Mouse (Mus musculus) 3134 (cell line): ENCODE measurements around the gene Gria1.

ENCODE experiments used
- DNase-seq: peaks from one replicate; pipeline ENCODE4 v3.0.0-alpha.2; 2011; ENCODE audit warnings: low spot score; ENCODE audit not compliant: insufficient read length; ENCODE audit errors: extremely low read depth

The Gria1 gene

GRCm38 (mm10) chr11:57160076-57160475 is 148.9 kb downstream of the Gria1 start:
- DNase-seq: no peak

DNA sequence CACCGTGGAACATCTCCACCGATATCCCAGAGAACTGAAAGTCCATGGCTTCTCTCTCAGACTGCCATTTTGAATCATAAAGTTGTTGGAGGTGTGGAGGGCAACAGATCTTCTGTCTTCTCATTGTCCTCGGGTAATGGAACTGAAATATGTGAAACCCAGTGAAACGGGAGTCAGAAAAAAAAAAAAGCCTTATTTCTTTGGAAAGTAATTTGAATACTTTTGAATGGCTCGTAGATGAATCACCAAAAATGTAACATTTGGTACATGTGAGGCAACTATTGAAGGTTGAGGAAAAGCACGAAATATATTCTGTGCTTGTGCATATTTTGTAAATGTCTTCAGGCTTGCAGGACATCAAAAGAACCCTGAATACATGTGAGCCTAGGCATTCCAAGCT is 151.7 kb downstream of the Gria1 start:
- no peak for DNase-seq

DNA sequence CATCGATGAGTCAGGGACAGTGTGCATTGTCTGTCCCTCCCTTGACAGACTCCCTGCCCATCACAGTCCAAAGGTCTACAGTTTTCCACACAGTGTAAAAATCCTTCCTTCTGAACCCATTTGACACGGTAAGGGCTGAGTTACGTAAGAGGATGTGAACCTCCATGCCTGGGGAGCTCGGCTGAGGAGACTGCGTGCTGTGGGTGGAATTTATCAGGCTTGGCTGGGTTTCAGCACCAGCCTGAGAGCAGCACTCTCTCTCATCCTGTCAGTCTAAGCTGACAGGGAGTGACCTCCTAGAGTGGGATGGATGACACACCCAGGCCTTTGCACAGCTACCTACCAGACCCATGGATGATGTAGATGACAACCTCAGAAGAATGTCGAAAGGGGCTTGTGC is 158.9 kb downstream of the Gria1 start:
- no peak for DNase-seq

DNA sequence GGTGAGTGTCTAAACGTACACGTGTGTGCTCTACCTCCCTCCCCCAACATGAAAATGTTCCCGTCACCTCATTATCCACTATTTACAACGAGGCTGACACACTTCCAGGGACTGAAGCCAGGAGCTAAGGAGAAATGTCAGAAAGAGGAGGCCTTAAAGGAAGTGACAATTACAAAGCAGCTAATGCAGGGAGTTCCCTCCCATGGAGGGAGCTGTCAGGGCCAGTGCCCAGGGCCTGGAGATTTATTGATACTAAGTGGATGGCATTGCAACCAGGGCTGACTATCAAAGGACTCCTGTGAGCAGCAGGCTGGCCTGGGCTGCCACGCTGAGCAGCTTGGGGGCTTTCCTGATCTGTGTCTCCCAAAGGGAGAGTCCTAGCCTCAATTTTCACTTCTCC is 163.0 kb downstream of the Gria1 start:
- no peak for DNase-seq

DNA sequence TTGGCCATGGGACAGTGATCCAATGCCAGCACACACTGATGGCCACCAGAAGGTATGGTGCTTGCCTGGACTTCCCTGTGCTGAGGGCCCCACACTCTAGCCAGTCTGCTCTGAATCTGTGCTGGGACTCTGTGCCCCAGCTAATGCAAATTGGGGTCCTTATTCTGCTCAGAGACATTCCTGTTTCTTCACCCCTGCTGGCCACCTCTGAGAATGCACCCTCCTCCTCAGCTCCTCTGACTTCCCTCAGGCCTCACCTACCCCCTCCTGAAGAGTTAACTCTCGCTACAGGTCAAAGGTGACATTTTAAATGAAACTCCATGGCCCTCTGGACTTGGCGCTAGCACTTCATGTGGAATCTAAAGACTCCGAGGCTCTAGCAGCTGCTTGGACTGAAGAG is 165.4 kb downstream of the Gria1 start:
- DNase-seq: no peak

- DNase-seq: no peak
Observed at GRCm38 (mm10) chr11:57184216-57184615, 173.0 kb downstream of the Gria1 start.

- no peak for DNase-seq
Observed at GRCm38 (mm10) chr11:57185110-57185509, 173.9 kb downstream of the Gria1 start.

DNA sequence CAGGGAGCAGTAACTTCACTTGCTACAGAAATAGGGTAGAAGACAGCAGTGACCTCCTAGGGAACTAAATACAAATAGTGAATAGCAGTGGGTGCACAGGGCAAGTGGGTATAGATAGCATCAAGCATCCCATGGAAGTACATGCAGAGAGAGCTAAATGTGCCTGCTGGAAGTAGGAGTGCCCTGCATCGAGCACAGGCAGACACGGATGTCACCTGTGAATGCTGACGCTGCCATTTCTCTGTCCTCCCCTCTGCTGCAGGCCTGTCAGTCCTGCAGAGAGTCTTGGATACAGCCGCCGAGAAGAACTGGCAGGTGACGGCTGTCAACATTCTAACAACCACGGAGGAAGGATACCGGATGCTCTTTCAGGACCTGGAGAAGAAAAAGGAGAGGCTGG is 178.2 kb downstream of the Gria1 start:
- no peak for DNase-seq

DNA sequence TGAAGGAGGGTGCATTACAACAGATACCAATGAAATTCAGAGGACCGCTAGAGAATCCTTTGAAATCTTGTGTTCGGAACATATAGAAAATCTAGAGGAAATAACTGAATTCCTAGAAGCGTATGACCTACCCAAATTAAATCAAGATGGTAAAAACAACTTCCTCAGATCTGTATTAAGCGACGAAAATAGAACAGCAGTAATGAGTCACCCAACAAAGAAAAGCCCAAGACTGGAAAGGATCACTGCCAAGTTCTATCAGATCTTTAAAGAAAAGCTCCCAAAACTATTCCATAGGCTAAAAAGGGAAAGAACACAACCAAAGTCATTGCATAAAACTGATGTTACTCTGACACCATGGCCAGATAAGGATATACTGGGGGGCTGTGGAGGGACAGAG is 183.6 kb downstream of the Gria1 start:
- no peak for DNase-seq

- DNase-seq: no peak
Observed at GRCm38 (mm10) chr11:57201245-57201976, 190.2 kb downstream of the Gria1 start.

DNA sequence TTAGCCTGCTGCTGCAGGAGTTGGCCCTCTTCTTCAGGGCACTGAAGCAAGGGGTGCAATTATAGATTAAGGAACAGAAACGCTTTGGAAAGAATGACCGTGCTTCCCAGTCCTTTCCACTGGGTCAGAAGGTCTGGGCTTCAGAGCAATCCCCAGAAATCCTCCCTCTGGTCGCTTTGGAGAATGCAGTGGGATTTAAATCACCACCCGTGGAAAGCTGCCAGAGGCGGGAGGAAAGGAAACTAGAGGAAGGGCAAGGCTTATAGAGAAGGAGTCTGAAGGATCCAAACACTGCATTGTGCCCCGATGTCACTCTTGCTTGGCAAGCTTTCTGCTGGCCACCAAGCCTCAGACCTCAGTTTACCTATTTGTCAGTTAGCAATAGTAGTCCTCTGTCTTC is 193.2 kb downstream of the Gria1 start:
- no peak for DNase-seq

DNA sequence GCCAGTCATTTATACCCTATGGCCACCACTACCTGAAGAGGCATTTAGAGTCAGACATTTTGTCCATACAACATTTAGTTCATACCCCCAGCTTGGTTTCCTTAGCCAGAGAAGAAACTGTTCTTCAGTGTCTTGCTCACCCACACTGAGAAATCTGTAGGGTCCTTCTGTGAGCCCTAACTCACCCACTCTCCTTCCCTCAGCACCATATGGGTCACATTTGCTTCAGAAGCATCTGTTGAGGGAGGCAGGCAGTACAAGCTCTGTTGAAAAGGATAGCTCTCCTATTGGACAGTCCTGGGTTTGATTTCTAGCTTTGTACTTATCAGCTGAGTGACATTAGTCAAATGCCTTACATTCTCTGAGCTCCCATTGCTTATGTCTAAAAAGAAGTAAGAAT is 196.1 kb downstream of the Gria1 start:
- no peak for DNase-seq

DNA sequence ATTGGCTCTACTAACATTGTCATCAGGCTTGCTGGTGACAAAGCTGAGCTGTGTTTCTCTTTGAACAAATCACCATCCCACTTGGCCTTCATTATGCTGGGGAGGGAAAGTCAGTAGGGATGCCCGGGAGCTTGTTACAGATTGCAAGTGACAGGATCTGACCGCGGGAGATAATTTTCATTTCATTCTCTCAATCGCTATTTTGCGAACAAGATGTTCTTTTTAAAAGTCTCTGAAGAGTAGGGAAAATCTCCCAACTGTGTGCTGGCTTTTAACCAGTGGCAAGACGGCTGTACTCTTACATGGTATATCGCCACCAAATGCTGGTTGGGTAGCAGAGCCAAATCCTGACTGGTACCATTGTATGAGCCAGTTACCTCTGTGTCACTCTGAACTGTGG is 202.9 kb downstream of the Gria1 start:
- no peak for DNase-seq

GRCm38 (mm10) chr11:57214583-57214982 is 203.4 kb downstream of the Gria1 start:
- no peak for DNase-seq

GRCm38 (mm10) chr11:57222797-57223569 is 211.8 kb downstream of the Gria1 start:
- no peak for DNase-seq

DNA sequence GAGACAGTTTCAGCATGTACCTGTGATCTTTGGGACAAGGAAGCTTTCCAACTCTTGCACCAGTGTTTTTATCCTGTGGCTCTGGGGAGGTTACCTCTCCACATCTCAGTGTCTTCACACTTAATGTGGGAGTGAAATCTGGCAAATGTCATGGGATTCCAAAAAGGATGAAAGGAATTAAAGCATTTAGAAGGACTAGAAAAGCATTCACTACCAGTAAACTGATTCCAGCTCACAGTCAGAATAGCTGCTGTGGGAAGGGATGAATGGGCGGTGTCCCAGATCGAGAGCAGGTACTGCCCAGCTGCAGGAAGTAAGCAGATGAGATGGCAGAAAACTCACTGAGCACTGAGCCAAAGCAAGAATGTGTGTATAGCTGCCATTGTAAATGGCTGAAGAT is 224.3 kb downstream of the Gria1 start:
- DNase-seq: no peak

GRCm38 (mm10) chr11:57236431-57236830 is 225.2 kb downstream of the Gria1 start:
- no peak for DNase-seq

DNA sequence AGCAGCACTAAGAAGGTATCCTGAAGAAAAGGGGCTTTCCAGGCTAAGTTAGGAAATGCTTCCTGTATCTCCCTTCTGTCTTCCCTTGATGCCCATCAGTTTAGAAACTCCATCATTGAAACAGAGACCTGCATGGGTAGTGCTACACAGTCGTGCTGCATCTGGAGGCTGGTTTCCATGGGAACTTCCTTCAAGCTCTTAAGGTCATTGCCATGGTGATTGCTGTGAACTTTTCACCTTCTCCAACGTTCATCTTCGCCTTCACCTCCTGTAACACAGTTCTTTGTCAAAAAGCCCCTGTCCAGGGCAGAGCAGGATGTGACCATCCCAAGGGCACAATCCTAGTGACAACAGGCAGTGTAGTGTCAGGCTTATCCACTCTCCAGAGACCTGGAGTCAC is 228.6 kb downstream of the Gria1 start:
- DNase-seq: no peak

DNA sequence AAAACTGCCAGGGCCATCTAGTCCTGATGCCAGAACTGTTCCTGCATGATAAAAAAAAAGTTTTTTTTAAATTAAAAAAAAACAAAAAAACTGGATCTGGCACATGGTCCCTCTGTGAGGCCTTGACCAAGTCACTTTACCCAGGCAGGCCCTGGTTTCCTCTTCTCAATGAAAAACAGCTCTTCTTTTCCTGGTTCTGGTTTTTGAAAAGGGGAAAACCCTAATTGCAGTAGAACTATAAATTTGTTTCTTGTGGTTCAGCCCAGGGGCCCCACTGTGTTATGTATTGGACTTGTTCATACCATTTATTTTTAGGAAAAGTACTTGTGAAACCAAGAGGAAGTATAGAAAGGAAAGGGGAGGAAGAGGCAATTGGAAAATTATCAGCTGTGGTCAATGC is 232.6 kb downstream of the Gria1 start:
- no peak for DNase-seq

GRCm38 (mm10) chr11:57244543-57244942 is 233.4 kb downstream of the Gria1 start:
- DNase-seq: no peak

GRCm38 (mm10) chr11:57248870-57249269 is 237.7 kb downstream of the Gria1 start:
- no peak for DNase-seq

GRCm38 (mm10) chr11:57250129-57250528 is 238.9 kb downstream of the Gria1 start:
- DNase-seq: no peak
